Mouse (Mus musculus): ENCODE measurements at regions not wholly inside any gene's neighbourhood (a gene's known extent, or its start where the extent isn't known, plus 50 kb on each side); places are given as distances from the start of the nearest gene placed in this dataset.

GRCm38 (mm10) chr1:137571190-137571904 is 604.2 kb downstream of the Ptprc start:
- in situ Hi-C loops (cut with MboI; ENCODE audit: low sequenced_read_pairs in 2 of 2, unreplicated experiment in 2 of 2), result no loop called here
- Histone ChIP-seq H3K27ac (ENCODE audit: insufficient read depth, low read depth, low read length, poor library complexity, severe bottlenecking) (no peak overlapping the region), H3K36me3 (ENCODE audit: control insufficient read depth, insufficient read depth, low read length, poor library complexity, severe bottlenecking) (no peaks in the 10 kb centered on the region), H3K9me3 (ENCODE audit: control insufficient read depth, insufficient read depth, low read depth, low read length) (no peaks in the 10 kb centered on the region), H3K9ac (ENCODE audit: insufficient read depth, low read depth, low read length, poor library complexity, severe bottlenecking) (no peak overlapping the region), H3K4me3 (ENCODE audit: insufficient read depth in 1 of 2, low read depth in 1 of 2, low read length in 2 of 2, poor library complexity in 1 of 2, severe bottlenecking in 1 of 2) (no peak overlapping the region), H3K4me1 (ENCODE audit: control insufficient read depth in 2 of 2, insufficient read depth in 2 of 2, low read length in 2 of 2, poor library complexity in 1 of 2) (no peaks in the 10 kb centered on the region)
- no peak for TF ChIP-seq MAFK (IDR thresholded peaks at IDR 0.05; ENCODE audit: insufficient read depth, low read depth, low read length)
- no peak for TF ChIP-seq HCFC1 (IDR thresholded peaks at IDR 0.05; ENCODE audit: borderline replicate concordance, insufficient read depth, low read length)
- TF ChIP-seq ZNF384 (IDR thresholded peaks at IDR 0.05; ENCODE audit: low read depth, low read length), result no peak
- no peak for TF ChIP-seq ZC3H11A (IDR thresholded peaks at IDR 0.05; ENCODE audit: borderline replicate concordance, low read depth, low read length)
- no peak for TF ChIP-seq CHD2 (IDR thresholded peaks at IDR 0.05; ENCODE audit: low read depth, low read length)
- DNase-seq (ENCODE audit: low read depth, low spot score), result no peak

GRCm38 (mm10) chr1:137567526-137567925 is 607.3 kb upstream of the Nr5a2 start:
- DNase-seq (ENCODE audit: low read depth, low spot score), result no peak
- H3K27ac ChIP-seq (ENCODE audit: insufficient read depth, low read depth, low read length, poor library complexity, severe bottlenecking), result no peak overlapping the region
- in situ Hi-C loops (cut with MboI; ENCODE audit: low sequenced_read_pairs in 2 of 2, unreplicated experiment in 2 of 2), result no loop called here
- H3K4me3 ChIP-seq (ENCODE audit: insufficient read depth in 1 of 2, low read depth in 1 of 2, low read length in 2 of 2, poor library complexity in 1 of 2, severe bottlenecking in 1 of 2), result no peak overlapping the region
- TF ChIP-seq ZNF384 (IDR thresholded peaks at IDR 0.05; ENCODE audit: low read depth, low read length) (no peak), HCFC1 (IDR thresholded peaks at IDR 0.05; ENCODE audit: borderline replicate concordance, insufficient read depth, low read length) (no peak), CHD2 (IDR thresholded peaks at IDR 0.05; ENCODE audit: low read depth, low read length) (no peak), ZC3H11A (IDR thresholded peaks at IDR 0.05; ENCODE audit: borderline replicate concordance, low read depth, low read length) (no peak), MAFK (IDR thresholded peaks at IDR 0.05; ENCODE audit: insufficient read depth, low read depth, low read length) (no peak)
- no peaks in the 10 kb centered on the region for H3K4me1 ChIP-seq (ENCODE audit: control insufficient read depth in 2 of 2, insufficient read depth in 2 of 2, low read length in 2 of 2, poor library complexity in 1 of 2)
- H3K36me3 ChIP-seq (ENCODE audit: control insufficient read depth, insufficient read depth, low read length, poor library complexity, severe bottlenecking), result no peaks in the 10 kb centered on the region
- no peak overlapping the region for H3K9ac ChIP-seq (ENCODE audit: insufficient read depth, low read depth, low read length, poor library complexity, severe bottlenecking)
- no peaks in the 10 kb centered on the region for H3K9me3 ChIP-seq (ENCODE audit: control insufficient read depth, insufficient read depth, low read depth, low read length)

GRCm38 (mm10) chr1:137565573-137566048 is 605.4 kb upstream of the Nr5a2 start:
- no peak overlapping the region for H3K4me3 ChIP-seq (ENCODE audit: insufficient read depth in 1 of 2, low read depth in 1 of 2, low read length in 2 of 2, poor library complexity in 1 of 2, severe bottlenecking in 1 of 2)

GRCm38 (mm10) chr1:137561686-137562085 is 601.4 kb upstream of the Nr5a2 start:
- in situ Hi-C loops (cut with MboI; ENCODE audit: low sequenced_read_pairs in 2 of 2, unreplicated experiment in 2 of 2), result no loop called here
- H3K27ac ChIP-seq (ENCODE audit: insufficient read depth, low read depth, low read length, poor library complexity, severe bottlenecking), result no peak overlapping the region
- no peak for TF ChIP-seq ZC3H11A (IDR thresholded peaks at IDR 0.05; ENCODE audit: borderline replicate concordance, low read depth, low read length)
- TF ChIP-seq CHD2 (IDR thresholded peaks at IDR 0.05; ENCODE audit: low read depth, low read length), result no peak
- TF ChIP-seq HCFC1 (IDR thresholded peaks at IDR 0.05; ENCODE audit: borderline replicate concordance, insufficient read depth, low read length), result no peak
- TF ChIP-seq ZNF384 (IDR thresholded peaks at IDR 0.05; ENCODE audit: low read depth, low read length), result no peak
- TF ChIP-seq MAFK (IDR thresholded peaks at IDR 0.05; ENCODE audit: insufficient read depth, low read depth, low read length), result no peak
- no peak overlapping the region for H3K9ac ChIP-seq (ENCODE audit: insufficient read depth, low read depth, low read length, poor library complexity, severe bottlenecking)
- H3K4me3 ChIP-seq (ENCODE audit: insufficient read depth in 1 of 2, low read depth in 1 of 2, low read length in 2 of 2, poor library complexity in 1 of 2, severe bottlenecking in 1 of 2), result no peak overlapping the region
- DNase-seq (ENCODE audit: low read depth, low spot score), result no peak
- H3K4me1 ChIP-seq (ENCODE audit: control insufficient read depth in 2 of 2, insufficient read depth in 2 of 2, low read length in 2 of 2, poor library complexity in 1 of 2), result no peaks in the 10 kb centered on the region
- no peaks in the 10 kb centered on the region for H3K9me3 ChIP-seq (ENCODE audit: control insufficient read depth, insufficient read depth, low read depth, low read length)
- H3K36me3 ChIP-seq (ENCODE audit: control insufficient read depth, insufficient read depth, low read length, poor library complexity, severe bottlenecking), result no peaks in the 10 kb centered on the region

More at GRCm38 (mm10) chr1:137565573-137566048, 605.4 kb upstream of the Nr5a2 start:
- Histone ChIP-seq H3K9ac (ENCODE audit: insufficient read depth, low read depth, low read length, poor library complexity, severe bottlenecking) (no peak overlapping the region), H3K27ac (ENCODE audit: insufficient read depth, low read depth, low read length, poor library complexity, severe bottlenecking) (no peak overlapping the region), H3K9me3 (ENCODE audit: control insufficient read depth, insufficient read depth, low read depth, low read length) (no peaks in the 10 kb centered on the region), H3K36me3 (ENCODE audit: control insufficient read depth, insufficient read depth, low read length, poor library complexity, severe bottlenecking) (no peaks in the 10 kb centered on the region), H3K4me1 (ENCODE audit: control insufficient read depth in 2 of 2, insufficient read depth in 2 of 2, low read length in 2 of 2, poor library complexity in 1 of 2) (no peaks in the 10 kb centered on the region)
- in situ Hi-C loops (cut with MboI; ENCODE audit: low sequenced_read_pairs in 2 of 2, unreplicated experiment in 2 of 2), result no loop called here
- DNase-seq (ENCODE audit: low read depth, low spot score), result no peak
- TF ChIP-seq CHD2 (IDR thresholded peaks at IDR 0.05; ENCODE audit: low read depth, low read length) (no peak), ZC3H11A (IDR thresholded peaks at IDR 0.05; ENCODE audit: borderline replicate concordance, low read depth, low read length) (no peak), HCFC1 (IDR thresholded peaks at IDR 0.05; ENCODE audit: borderline replicate concordance, insufficient read depth, low read length) (no peak), ZNF384 (IDR thresholded peaks at IDR 0.05; ENCODE audit: low read depth, low read length) (no peak), MAFK (IDR thresholded peaks at IDR 0.05; ENCODE audit: insufficient read depth, low read depth, low read length) (no peak)

All from ES-E14 (cell line).